Mouse (Mus musculus): Measurements from ENCODE around the gene Dcdc2b.

DNA sequence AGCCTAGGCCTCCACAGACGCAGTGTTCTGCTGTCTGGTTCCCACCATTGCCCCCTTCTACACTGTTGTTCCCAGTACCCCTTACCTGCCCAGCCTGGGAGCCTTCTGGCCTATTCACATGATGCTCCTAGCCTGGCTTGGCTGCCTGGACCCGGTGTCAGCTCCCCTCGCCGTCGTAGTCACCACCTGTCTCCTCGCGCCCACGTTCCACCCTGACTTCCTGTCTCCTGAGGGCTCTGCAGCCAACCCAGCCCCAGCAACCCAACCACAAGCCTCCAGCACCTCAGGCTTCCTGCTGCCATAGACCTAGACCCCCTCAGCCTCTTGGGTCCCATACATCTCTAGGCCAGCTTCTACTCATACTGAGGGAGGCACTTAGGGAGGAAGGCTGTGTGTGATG lies 40.6 kb downstream of the Dcdc2b start, which contains the start of gene Lck:
- TF ChIP-seq POLR2A (IDR thresholded peaks at IDR 0.05; ENCODE audit: insufficient read length, low read depth) (no peak), POLR2AphosphoS2 (IDR thresholded peaks at IDR 0.05; ENCODE audit: insufficient read length, low read depth) (no peak), MAX (IDR thresholded peaks at IDR 0.05; ENCODE audit: low read depth) (no peak), USF1 (IDR thresholded peaks at IDR 0.05; ENCODE audit: low read depth) (no peak), SRF (IDR thresholded peaks at IDR 0.05; ENCODE audit: control insufficient read depth, insufficient read length, low read depth) (no peak), TCF12 (IDR thresholded peaks at IDR 0.05; ENCODE audit: insufficient read depth, poor library complexity, severe bottlenecking) (no peak), MYOD1 (IDR thresholded peaks at IDR 0.05; ENCODE audit: control insufficient read depth in 1 of 3, insufficient read length in 2 of 3, low read depth in 2 of 3) (no peak), E2F4 (IDR thresholded peaks at IDR 0.05; ENCODE audit: insufficient read depth) (no peak), CEBPB (IDR thresholded peaks at IDR 0.05; ENCODE audit: insufficient read depth, poor library complexity, severe bottlenecking) (no peak), MYOG (IDR thresholded peaks at IDR 0.05; ENCODE audit: control insufficient read depth in 1 of 3, insufficient read depth in 1 of 3, insufficient read length in 2 of 3, low read depth in 2 of 3) (no peak)

Measured in myocyte (in vitro differentiated cells).